Mouse (Mus musculus): ENCODE data around the gene Prkcz. TPM values are rescaled to one million over a fixed set of nuclear protein-coding genes. Genes with fewer than 3 reads are reported as not detected.

Prkcz gene
- polyA plus RNA-seq, 1 experiment from 2014 or later, result 63.3 TPM

DNA sequence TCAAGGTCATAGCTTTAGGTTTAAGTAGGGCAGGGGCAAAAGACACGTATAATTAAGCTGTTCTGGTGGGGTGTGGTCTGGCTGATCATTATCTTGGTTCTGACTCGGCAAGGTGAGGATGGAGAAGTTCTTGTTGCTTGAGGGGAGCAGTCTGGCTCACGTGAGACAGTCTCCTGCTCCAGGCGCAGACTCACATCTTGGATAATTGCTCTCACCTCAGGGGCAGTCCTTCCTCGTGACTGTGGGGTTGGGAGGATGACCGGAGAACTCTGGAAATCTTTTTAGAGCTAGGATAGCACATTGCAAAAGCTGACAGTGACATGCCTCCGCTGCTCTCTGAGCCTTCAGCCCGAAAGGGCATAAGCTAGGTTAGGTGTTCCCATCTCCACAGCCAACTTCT is 36.6 kb downstream of the Prkcz start:
- H3K4me3 ChIP-seq, result no peak overlapping the region
- no peaks in the 10 kb centered on the region for H3K36me3 ChIP-seq
- ATAC-seq (ENCODE audit: low FRiP score), result no peak
- 82% methylated on average over 8 of the region's 8 CpGs for whole genome bisulfite sequencing
- no peak overlapping the region for H3K4me2 ChIP-seq
- peaks cover 36% of the 10 kb centered on the region for H3K4me1 ChIP-seq (replicated peaks)
- H3K9me3 ChIP-seq, result no peaks in the 10 kb centered on the region
- H3K9ac ChIP-seq, result no peak overlapping the region
- no peaks in the 10 kb centered on the region for H3K27me3 ChIP-seq
- H3K27ac ChIP-seq, result no peak overlapping the region

- Histone ChIP-seq H3K4me3 (no peak overlapping the region), H3K4me1 (replicated peaks) (peaks cover 36% of the 10 kb centered on the region), H3K4me2 (no peak overlapping the region), H3K27ac (no peak overlapping the region), H3K36me3 (no peaks in the 10 kb centered on the region), H3K9me3 (no peaks in the 10 kb centered on the region), H3K9ac (no peak overlapping the region), H3K27me3 (no peaks in the 10 kb centered on the region)
- ATAC-seq (ENCODE audit: low FRiP score), result no peak
- WGBS, result 84% methylated on average over 3 of the region's 3 CpGs
These were observed 37.9 kb downstream of the Prkcz start for GRCm38 (mm10) chr4:155323081-155323795.

DNA sequence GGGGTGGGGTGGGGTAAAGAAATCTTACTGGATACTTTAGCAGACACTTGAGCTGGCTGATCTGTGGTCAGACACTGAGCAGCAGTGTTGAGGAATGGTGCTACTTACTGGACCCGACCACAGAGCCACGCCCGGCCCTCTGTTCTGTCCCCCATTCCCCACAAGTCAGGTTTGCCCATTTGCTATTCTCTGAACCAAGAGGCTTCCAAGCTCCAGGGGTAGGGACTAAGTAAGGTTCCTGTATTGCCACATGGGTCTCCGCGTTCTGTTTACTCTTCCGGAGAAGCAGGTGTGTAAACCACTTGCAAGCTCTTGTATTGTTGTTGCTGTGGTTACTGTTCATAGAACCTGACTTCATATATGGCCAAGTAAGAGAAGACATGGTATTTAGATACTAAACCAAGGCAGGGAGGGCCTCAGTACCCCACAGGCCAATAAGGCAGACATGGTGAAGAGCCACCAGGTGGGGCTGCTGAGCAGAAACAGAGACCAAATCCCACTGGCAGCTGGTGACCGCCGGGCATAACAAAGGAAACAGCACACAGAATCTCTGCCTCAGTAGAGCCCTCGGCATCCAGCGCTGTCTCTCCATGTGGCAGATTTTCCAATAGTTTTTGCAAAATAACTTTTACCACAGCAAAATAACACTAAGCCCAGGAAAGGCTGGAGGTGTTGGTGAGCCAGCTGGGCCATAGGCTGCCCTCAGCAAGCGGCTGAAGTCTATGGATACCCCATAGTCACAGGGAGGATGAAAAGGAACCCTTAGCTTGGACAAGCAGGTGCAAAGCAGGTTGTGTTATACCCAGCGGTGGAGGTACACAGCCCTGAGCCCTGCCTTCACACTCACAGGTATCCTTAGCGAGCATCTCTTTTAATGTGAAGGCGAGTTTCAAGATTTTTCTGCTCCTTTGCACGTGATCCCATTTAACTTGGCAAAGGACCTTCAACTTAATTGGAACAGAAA is 40.6 kb downstream of the Prkcz start:
- Histone ChIP-seq H3K4me1 (replicated peaks) (peaks cover 27% of the 10 kb centered on the region), H3K4me3 (no peak overlapping the region), H3K9ac (peak overlapping the region; percentile 71), H3K9me3 (no peaks in the 10 kb centered on the region), H3K4me2 (peak overlapping the region; percentile 32), H3K36me3 (no peaks in the 10 kb centered on the region), H3K27ac (peak overlapping the region; percentile 84), H3K27me3 (no peaks in the 10 kb centered on the region)
- 56% methylated on average over 15 of the region's 15 CpGs for WGBS
- ATAC-seq (ENCODE audit: low FRiP score), result peak; percentile 79

DNA sequence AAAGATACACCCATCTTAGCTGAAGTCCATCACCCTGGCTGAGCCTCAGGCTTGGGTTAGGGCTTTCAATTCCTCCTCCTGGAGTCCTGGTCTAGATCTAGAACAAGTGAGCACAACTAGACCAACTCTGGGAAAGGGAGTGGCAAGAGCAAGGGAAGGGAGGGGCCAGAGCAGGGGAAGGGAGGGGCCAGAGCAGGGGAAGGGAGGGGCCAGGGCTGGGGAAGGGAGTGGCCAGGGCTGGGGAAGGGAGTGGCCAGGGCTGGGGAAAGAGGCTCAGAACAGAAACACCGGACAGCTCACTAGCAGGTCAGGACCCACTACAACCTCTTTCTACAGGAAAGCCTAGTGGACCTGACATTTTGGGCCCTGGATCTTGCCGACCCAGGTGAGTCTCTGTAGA is 42.9 kb downstream of the Prkcz start:
- ATAC-seq (ENCODE audit: low FRiP score), result no peak

DNA sequence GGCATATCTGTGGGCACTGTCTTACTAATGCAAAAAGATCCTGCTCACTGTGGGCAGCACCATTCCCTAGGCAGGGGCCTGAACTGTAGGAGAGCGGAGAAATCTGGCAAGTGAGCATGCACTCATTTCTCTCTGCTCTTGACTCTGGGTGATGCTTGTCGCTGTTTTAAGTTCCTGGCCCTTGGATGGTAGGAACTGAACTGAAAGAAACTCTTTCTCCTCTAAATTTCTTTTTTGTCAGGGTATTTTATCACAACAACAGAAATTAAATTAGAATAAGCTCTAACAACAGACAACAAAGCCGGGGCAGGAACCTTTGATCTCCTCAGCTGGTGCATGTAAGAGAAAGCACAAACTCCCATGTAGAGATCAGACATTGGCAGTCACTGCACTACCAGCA is 46.1 kb downstream of the Prkcz start:
- Histone ChIP-seq H3K27me3 (no peaks in the 10 kb centered on the region), H3K4me2 (no peak overlapping the region), H3K9ac (no peak overlapping the region), H3K4me1 (replicated peaks) (no peaks in the 10 kb centered on the region), H3K36me3 (no peaks in the 10 kb centered on the region), H3K4me3 (no peak overlapping the region), H3K27ac (no peak overlapping the region), H3K9me3 (no peaks in the 10 kb centered on the region)
- 88% methylated on average over 3 of the region's 3 CpGs for WGBS
- ATAC-seq (ENCODE audit: low FRiP score), result no peak

More for the DNA sequence above, 42.9 kb downstream of the Prkcz start:
- Histone ChIP-seq H3K27me3 (no peaks in the 10 kb centered on the region), H3K4me2 (no peak overlapping the region), H3K27ac (no peak overlapping the region), H3K4me1 (replicated peaks) (peaks cover 23% of the 10 kb centered on the region), H3K36me3 (no peaks in the 10 kb centered on the region), H3K9ac (no peak overlapping the region), H3K9me3 (no peaks in the 10 kb centered on the region), H3K4me3 (no peak overlapping the region)
- WGBS, result 41% methylated on average over 2 of the region's 2 CpGs

DNA sequence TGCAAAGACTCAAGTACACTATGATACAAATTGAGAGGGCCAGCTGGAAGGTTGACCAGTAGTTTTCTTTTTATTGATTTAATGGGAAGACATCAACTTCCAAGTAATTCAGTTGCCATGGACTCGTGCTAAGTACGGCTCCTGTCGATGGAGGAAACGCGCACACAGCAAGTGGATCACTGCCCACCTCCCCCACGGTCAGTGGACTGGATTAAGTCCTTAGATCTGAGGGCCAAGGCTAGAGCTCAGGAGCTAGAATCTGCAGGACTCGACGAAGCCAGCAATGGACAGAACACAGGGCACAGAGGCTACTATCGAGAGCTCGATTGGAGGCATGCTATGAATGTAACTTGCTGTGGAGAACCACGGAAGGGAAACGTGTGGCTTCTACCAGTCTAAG is 52.5 kb downstream of the Prkcz start:
- no peaks in the 10 kb centered on the region for H3K36me3 ChIP-seq
- ATAC-seq (ENCODE audit: low FRiP score), result no peak
- H3K4me1 ChIP-seq (replicated peaks), result peaks cover 44% of the 10 kb centered on the region
- no peaks in the 10 kb centered on the region for H3K27me3 ChIP-seq
- H3K4me3 ChIP-seq, result no peak overlapping the region
- no peak overlapping the region for H3K4me2 ChIP-seq
- WGBS, result 86% methylated on average over 12 of the region's 12 CpGs
- H3K9ac ChIP-seq, result peak overlapping the region; percentile 68
- no peaks in the 10 kb centered on the region for H3K9me3 ChIP-seq
- H3K27ac ChIP-seq, result peak overlapping the region; percentile 80

GRCm38 (mm10) chr4:155308068-155308467 is 53.1 kb downstream of the Prkcz start:
- ATAC-seq (ENCODE audit: low FRiP score), result peak; percentile 86
- Histone ChIP-seq H3K9me3 (no peaks in the 10 kb centered on the region), H3K4me3 (peak overlapping the region; percentile 11; the same call in 1 of the 2 replicates)

GRCm38 (mm10) chr4:155307591-155307990 is 53.6 kb downstream of the Prkcz start:
- 73% methylated on average over 5 of the region's 5 CpGs for WGBS
- peaks cover 44% of the 10 kb centered on the region for H3K4me1 ChIP-seq (replicated peaks)
- peak; percentile 33 for ATAC-seq (ENCODE audit: low FRiP score)
- H3K9ac ChIP-seq, result peak overlapping the region; percentile 68
- no peaks in the 10 kb centered on the region for H3K9me3 ChIP-seq
- H3K27ac ChIP-seq, result peak overlapping the region; percentile 80
- H3K4me3 ChIP-seq, result peak overlapping the region; percentile 11; the same call in 1 of the 2 replicates
- H3K36me3 ChIP-seq, result no peaks in the 10 kb centered on the region
- H3K4me2 ChIP-seq, result peak overlapping the region; percentile 47
- no peaks in the 10 kb centered on the region for H3K27me3 ChIP-seq

More at GRCm38 (mm10) chr4:155308068-155308467, 53.1 kb downstream of the Prkcz start:
- Histone ChIP-seq H3K27me3 (no peaks in the 10 kb centered on the region), H3K27ac (peak overlapping the region; percentile 80), H3K4me2 (peak overlapping the region; percentile 47), H3K4me1 (replicated peaks) (peaks cover 44% of the 10 kb centered on the region), H3K9ac (peak overlapping the region; percentile 68), H3K36me3 (no peaks in the 10 kb centered on the region)
- whole genome bisulfite sequencing, result under 1% methylated on average over 11 of the region's 11 CpGs

DNA sequence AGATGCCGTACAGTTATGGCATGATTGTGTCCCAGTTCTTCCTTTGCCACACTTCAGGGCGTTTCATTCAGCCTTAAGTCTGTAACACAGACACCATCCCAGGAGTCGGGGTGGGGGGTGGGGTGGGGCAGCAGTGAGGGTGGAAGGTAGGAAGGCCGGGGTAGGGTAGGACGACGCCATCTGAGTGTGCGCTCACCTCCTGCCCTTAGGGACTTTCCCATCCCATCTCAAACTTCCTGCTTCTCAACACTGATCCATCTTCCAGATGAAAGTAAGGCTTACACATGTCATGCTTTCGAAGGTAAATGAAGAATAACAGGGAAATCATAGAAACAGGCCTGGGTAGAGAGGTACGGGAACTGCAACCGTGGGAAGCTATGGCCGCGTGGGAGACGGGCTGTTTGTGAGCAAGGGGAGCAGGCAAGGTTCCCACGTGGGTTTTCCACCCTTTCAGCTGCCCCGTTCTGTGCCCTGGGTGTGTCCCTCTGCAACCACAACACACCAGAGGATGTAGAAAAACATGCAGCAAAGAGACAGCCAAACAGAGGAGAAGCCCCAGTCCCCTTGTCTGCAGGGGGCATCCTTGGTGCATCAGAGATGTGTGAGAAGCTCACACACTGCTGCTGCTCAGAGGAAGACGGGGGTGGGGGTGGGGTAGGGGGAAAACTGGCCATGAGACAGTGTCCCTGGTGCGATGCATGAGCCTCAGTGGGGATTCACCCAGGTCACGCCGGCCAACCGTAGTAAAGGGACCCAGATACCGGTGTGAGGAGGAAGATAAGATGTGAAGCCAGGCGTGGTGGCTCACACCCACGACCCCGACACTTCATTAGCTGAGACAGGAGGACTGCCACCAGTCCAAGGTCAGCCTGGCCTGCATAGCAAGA is 54.6 kb downstream of the Prkcz start:
- 72% methylated on average over 24 of the region's 24 CpGs for WGBS
- Histone ChIP-seq H3K27me3 (no peaks in the 10 kb centered on the region), H3K9ac (peak overlapping the region; percentile 51), H3K27ac (peak overlapping the region; percentile 79), H3K36me3 (no peaks in the 10 kb centered on the region), H3K4me3 (no peak overlapping the region), H3K9me3 (no peaks in the 10 kb centered on the region), H3K4me2 (no peak overlapping the region), H3K4me1 (replicated peaks) (peaks cover 52% of the 10 kb centered on the region)
- no peak for ATAC-seq (ENCODE audit: low FRiP score)

DNA sequence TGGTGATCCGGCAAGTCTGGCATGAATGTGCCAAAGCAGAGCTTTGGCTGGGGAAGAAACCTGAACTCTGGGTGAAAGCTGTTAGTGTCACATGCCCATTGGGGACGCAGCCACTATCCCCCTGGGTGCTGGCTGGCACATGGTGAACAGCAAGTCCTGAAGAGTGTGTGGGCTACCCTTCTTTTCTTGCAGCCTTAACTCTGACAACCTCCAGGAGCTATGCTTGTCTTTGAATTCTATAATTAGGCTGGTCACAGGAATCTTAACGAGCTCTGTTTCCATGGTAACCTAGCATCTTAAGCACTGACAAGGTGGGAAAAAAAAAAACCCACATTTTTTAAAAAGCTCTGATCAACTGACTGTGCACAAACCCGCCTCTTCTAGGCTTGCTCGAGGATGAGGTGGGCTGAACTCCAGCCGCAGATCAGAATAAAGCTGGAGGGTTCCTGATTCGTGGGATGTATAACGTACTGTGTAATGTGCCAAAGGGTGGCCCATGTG is 55.6 kb downstream of the Prkcz start:
- Histone ChIP-seq H3K27me3 (no peaks in the 10 kb centered on the region), H3K4me1 (replicated peaks) (peaks cover 52% of the 10 kb centered on the region), H3K9ac (peak overlapping the region; percentile 51), H3K36me3 (no peaks in the 10 kb centered on the region; the same call in 1 of the 2 replicates), H3K9me3 (no peaks in the 10 kb centered on the region), H3K27ac (peak overlapping the region; percentile 79), H3K4me2 (peak overlapping the region; percentile 21; the same call in 1 of the 2 replicates), H3K4me3 (no peak overlapping the region)
- ATAC-seq (ENCODE audit: low FRiP score), result no peak
- 49% methylated on average over 8 of the region's 8 CpGs for WGBS

- H3K4me1 ChIP-seq (replicated peaks), result peaks cover 57% of the 10 kb centered on the region
- H3K9me3 ChIP-seq, result no peaks in the 10 kb centered on the region
- WGBS, result 96% methylated on average over 7 of the region's 7 CpGs
- H3K27ac ChIP-seq, result 0 out of 2 replicates have a peak overlapping the region, but pooled peaks have one; percentile 79
- H3K9ac ChIP-seq, result no peak overlapping the region
- H3K27me3 ChIP-seq, result no peaks in the 10 kb centered on the region
- ATAC-seq (ENCODE audit: low FRiP score), result no peak
- H3K4me2 ChIP-seq, result no peak overlapping the region
- H3K4me3 ChIP-seq, result no peak overlapping the region
- no peaks in the 10 kb centered on the region; the same call in 1 of the 2 replicates for H3K36me3 ChIP-seq
These were observed 56.6 kb downstream of the Prkcz start for GRCm38 (mm10) chr4:155304508-155305096.
